Mouse (Mus musculus): ENCODE data around the gene Mbtps1.

DNA sequence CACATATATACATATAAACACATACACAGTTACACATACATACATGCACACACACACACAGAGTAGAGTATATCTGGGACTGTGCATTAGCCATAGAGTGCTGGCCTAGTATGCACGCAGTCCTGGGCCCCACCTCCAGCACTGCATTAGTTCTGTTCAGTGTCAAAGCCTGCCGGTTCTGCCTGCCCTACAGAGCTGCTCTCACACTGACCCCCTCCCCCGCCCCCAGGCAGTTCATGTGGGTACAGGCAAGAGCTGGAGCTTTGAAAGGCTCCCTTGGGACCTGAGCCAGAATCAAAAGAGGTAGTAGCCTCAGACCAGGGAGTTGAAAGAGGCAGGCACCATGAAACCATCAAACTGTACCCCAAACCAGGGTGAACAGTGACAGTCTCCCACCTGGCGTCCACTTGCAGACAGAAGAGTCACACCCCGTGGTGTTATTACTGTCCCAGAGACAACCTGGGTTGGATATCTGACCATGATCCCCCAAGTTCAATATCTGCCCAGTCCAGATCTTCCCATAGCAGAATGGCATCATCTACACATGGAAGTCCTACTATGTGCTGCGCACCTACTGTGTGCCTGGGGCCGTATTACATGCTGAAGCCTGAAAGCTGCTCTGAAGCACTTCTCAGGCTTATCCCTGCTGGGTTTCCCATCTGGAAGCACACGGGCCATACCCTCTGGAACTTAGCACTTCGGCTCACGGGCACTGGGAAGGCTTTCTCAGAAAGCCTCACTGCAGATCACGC, 74.2 kb downstream of the Mbtps1 start:
- TF ChIP-seq POLR2A (IDR thresholded peaks at IDR 0.05; ENCODE audit: low read depth, low read length) (no peak), CTCF (IDR thresholded peaks at IDR 0.05; ENCODE audit: extremely low read depth, insufficient read depth, insufficient read length, insufficient replicate concordance) (no peak)
